Mouse (Mus musculus) erythroblast, embryonic 14.5 days (primary cell): ENCODE measurements around the gene Nsd1. TPM values are rescaled to one million over a fixed set of nuclear protein-coding genes. Genes with fewer than 3 reads are reported as not detected.

Experiments used
- H3K27me3 ChIP-seq: 2 replicates; pipeline ENCODE4 v1.6.1; 2012; ENCODE audit warnings: inconsistent platforms; ENCODE audit not compliant: control insufficient read depth
- H3K36me3 ChIP-seq: 2 replicates; pipeline ENCODE4 v1.6.1; 2012; ENCODE audit warnings: mild to moderate bottlenecking, inconsistent platforms; ENCODE audit not compliant: control insufficient read depth
- H3K4me1 ChIP-seq: 2 replicates; pipeline ENCODE4 v1.6.1; 2012; ENCODE audit warnings: inconsistent platforms; ENCODE audit not compliant: control insufficient read depth
- H3K4me3 ChIP-seq: replicated peaks from 2 replicates; pipeline ENCODE3; 2012; ENCODE audit warnings: moderate library complexity, mild to moderate bottlenecking, inconsistent platforms
- H3K9me3 ChIP-seq: 2 replicates; pipeline ENCODE4 v1.6.1; 2012; ENCODE audit warnings: low read length, inconsistent platforms, mixed read lengths; ENCODE audit not compliant: control insufficient read depth
- GATA1 ChIP-seq: IDR thresholded peaks from 2 replicates; pipeline ENCODE4 v1.6.1; 2012; ENCODE audit warnings: low read length, inconsistent platforms, mixed read lengths
- TAL1 ChIP-seq: IDR thresholded peaks from 3 replicates; pipeline ENCODE4 v1.6.1; 2012; ENCODE audit warnings: low read length, inconsistent platforms, mixed read lengths
- polyA plus RNA-seq: library from polyadenylated mRNA; stranded (reverse); fragments of >175 nt; gene quantifications from 2 replicates; pipeline ENCODE4 v1.2.3, GENCODE M21; 2012

Gene Nsd1
- polyA plus RNA-seq, 1 experiment, result 0.20 TPM

DNA sequence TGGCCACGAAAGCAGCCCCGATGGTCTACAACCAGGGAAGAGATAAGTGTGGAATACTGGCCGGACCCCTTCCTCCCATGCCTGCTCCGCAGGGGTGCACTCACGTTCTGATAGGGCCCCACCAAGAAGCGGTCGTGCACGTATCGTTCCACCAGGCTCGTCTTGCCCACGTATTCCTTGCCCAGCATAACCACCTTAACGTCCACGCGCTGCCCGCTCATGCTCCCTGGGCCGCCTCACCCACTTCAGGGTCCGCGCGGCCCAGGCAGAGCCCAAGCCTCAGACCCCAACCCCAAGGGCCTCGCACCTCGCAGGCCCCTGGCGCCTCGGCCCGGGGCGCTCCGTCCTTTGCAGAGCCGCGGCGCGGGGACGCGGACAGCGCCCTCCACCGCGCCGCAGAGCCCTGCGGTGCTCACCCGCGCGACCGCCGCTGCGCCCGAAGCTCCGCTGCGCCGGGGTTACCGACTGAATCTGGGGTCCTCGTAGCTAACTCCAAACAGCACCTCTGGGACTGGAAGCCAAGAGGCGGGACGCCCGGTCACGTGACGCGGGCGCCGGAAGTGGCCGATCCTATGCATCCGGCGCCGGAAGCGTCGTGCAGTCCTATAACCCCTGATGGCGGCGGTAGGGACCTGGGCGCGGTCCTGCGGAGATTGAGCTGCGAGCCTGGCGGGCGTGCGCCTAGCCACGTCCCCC is 112.0 kb downstream of the Nsd1 start, which contains the start of gene Rab24:
Rab24 (minus strand) TSS at position 513 of the 696 bp plus-strand sequence.
- Histone ChIP-seq H3K27me3 (no peaks in the 10 kb centered on the region), H3K4me3 (peak within 1 kb of the TSS; percentile 88), H3K36me3 (peaks cover 84% of the 10 kb centered on the region), H3K4me1 (peaks cover 61% of the 10 kb centered on the region), H3K9me3 (no peaks in the 10 kb centered on the region)
- no peak for TF ChIP-seq TAL1
- no peak for TF ChIP-seq GATA1

DNA sequence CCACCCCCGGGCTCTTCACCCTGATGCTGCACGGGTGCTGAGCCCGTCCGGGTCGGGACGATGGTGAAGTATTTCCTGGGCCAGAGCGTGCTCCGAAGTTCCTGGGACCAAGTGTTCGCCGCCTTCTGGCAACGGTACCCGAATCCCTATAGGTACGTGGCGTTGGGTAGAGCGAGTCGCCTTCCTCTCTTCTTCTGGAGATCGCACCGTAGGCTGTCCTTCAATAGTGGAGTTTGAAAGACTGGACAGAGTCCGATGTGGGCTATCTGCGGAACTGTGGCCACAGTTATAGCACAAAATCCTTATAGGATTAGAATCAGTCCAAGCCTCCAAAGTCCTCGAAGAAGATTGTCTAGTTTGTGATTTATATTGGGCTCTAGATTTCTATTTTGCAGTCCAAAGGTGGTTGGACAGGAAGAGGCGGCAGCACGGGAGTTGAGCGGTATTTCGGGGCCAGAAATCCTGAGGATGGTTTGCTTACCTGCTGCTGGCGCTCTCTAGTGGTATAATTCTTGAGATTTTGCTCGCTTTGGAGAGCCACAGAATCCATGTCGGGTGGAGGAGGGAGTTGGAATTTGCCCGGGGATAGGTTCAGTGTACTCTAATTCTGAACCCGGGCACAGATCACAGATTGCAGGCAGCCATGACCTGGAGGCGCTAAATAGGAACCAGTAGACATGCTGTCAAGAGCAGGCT is 112.7 kb downstream of the Nsd1 start:
- Histone ChIP-seq H3K4me3 (peak overlapping the region; percentile 88), H3K27me3 (no peaks in the 10 kb centered on the region), H3K4me1 (peaks cover 67% of the 10 kb centered on the region), H3K9me3 (no peaks in the 10 kb centered on the region), H3K36me3 (peaks cover 84% of the 10 kb centered on the region)
- TF ChIP-seq TAL1 (no peak), GATA1 (no peak)

DNA sequence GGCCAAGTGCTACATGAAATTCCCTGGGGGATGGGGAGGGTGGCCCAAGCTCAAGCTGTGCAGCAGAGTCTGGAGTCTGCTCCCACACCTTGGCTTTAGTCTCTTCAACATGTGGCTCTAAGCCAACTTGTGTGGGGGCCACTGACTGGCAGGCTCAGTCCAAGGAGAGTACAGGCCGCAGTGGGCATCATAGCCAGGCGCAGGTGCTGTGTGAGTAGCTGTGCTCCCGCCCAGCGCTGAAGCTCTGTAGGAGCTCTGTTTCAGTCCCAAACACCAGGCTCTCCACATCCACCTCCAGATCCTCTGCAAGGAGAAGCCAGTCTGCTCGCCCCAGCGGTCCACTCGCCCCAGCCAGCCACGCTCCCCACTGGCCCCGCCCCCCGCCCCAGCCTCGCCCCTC is 116.0 kb downstream of the Nsd1 start:
- peaks cover 71% of the 10 kb centered on the region for H3K36me3 ChIP-seq
- peak overlapping the region; percentile 8 for H3K4me3 ChIP-seq
- H3K4me1 ChIP-seq, result peaks cover 86% of the 10 kb centered on the region
- TF ChIP-seq TAL1 (no peak), GATA1 (no peak)
- no peaks in the 10 kb centered on the region for H3K9me3 ChIP-seq
- H3K27me3 ChIP-seq, result no peaks in the 10 kb centered on the region

DNA sequence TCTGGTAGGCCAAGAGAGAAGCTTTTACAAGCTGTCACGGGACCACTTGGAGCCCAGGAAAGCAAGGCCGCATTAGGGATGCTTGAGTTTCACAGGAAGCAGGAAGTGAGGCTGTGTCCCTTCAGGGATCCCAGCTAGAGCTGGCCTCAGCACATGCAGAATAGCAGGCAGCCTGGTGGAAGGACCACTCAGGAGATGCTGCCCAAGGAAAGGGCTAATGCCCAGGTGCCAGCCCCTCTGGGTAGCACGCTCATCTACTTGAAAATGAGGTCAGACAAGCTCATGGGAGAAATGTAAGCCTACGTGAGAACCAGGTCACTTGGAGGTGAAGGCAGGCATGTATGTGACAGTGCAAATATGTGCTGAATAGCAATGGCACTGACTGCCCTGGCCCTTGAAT is 117.6 kb downstream of the Nsd1 start:
- Histone ChIP-seq H3K36me3 (peaks cover 68% of the 10 kb centered on the region), H3K27me3 (peaks cover 4% of the 10 kb centered on the region), H3K4me3 (peak overlapping the region; percentile 90), H3K9me3 (no peaks in the 10 kb centered on the region), H3K4me1 (peaks cover 88% of the 10 kb centered on the region)
- no peak for TF ChIP-seq GATA1
- TF ChIP-seq TAL1, result no peak

DNA sequence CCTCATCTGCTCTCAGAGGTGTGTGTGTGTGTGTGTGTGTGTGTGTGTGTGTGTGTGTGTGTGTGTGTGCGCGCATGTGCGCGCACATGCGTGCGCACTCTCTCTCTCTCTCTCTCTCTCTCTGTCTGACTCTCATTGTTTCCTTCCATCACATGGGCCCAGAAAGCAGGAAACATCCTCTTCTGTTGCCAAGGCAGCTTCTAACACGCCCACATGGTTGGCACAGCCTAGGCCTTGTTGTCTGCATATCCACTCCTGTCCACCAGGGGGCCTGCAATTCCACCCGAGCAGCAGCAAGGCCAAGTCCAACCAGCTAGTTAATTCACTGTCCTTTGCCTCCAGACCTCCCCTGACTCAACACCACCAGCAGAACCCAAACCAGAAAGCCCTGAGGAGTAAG is 118.1 kb downstream of the Nsd1 start:
- Histone ChIP-seq H3K4me3 (peak overlapping the region; percentile 90), H3K9me3 (no peaks in the 10 kb centered on the region), H3K4me1 (peaks cover 84% of the 10 kb centered on the region), H3K27me3 (peaks cover 6% of the 10 kb centered on the region), H3K36me3 (peaks cover 67% of the 10 kb centered on the region)
- TF ChIP-seq TAL1 (no peak), GATA1 (no peak)

DNA sequence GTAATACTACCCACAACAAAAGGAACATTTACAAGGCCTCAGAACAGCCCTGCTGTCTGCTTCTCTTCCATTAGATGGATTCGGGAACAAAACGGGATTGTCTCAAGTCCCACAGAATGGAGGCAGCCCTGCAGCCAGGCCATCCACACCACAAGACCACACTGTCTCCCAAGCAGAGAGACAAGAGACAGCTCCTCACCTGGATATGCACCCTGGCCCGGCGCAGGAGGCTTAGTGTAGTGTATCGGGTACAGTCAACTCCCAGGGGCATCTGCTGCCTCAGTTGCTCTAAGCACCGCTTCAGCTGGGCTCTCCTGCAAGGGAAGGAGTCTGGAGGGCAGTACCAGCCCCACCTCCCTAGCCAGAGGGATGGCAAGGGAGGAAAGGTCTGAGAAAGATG is 118.6 kb downstream of the Nsd1 start:
- peaks cover 10% of the 10 kb centered on the region for H3K27me3 ChIP-seq
- no peak for TF ChIP-seq GATA1
- H3K4me1 ChIP-seq, result peaks cover 79% of the 10 kb centered on the region
- no peaks in the 10 kb centered on the region for H3K9me3 ChIP-seq
- H3K36me3 ChIP-seq, result peaks cover 61% of the 10 kb centered on the region
- H3K4me3 ChIP-seq, result peak overlapping the region; percentile 90

DNA sequence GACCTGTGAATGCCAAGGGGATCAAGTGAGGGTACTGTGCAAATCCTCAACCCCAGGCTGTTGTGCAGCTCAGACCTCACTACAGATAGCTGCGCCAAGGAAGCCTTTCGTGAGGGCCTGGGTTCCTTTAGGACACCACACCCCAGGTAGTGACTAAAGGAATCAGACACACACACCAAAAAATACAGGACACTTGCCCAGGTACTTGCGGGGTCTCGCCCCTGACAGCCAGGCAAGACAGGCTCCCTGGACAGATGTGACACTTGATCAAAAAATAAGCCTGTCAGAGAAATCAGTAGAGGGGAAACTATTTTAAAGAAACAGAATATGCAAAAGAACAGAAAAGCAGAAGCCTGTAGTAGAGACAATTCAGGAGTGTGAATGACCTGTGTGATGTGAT is 119.1 kb downstream of the Nsd1 start:
- H3K4me3 ChIP-seq, result peak overlapping the region; percentile 90
- H3K4me1 ChIP-seq, result peaks cover 74% of the 10 kb centered on the region
- H3K9me3 ChIP-seq, result no peaks in the 10 kb centered on the region
- TF ChIP-seq TAL1 (no peak), GATA1 (no peak)
- H3K36me3 ChIP-seq, result peaks cover 57% of the 10 kb centered on the region
- H3K27me3 ChIP-seq, result peaks cover 14% of the 10 kb centered on the region

DNA sequence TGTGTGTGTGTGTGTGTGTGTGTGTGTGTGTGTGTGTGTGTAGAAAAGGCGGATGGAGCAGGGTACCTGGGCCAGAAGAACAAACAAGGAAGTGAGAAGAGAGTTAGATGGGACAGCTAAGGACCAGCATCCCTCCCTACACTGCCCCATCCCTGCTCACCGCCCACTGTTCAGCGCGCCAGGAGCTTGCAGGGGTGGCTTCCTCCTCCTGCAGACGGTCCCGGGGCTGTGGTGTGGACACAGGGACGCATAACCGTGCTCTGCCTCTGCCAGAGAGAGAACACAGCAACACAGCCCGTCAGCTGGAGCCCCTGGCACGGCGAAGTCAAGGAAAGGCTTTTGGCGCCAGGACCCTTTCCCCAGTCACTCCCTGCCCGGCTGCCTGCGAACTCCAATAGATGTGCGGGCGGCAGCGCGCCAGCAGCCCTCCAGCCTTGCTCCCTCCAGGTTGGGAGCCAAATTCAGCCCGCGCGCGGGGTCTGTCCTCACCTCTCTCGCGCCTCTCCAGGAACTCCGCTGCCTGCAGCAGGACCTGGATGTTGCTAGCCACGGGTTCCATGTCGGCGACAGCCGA is 119.6 kb downstream of the Nsd1 start:
- peaks cover 69% of the 10 kb centered on the region for H3K4me1 ChIP-seq
- H3K4me3 ChIP-seq, result peak overlapping the region; percentile 90
- H3K9me3 ChIP-seq, result no peaks in the 10 kb centered on the region
- H3K36me3 ChIP-seq, result peaks cover 51% of the 10 kb centered on the region
- H3K27me3 ChIP-seq, result peaks cover 18% of the 10 kb centered on the region
- no peak for TF ChIP-seq TAL1
- no peak for TF ChIP-seq GATA1

DNA sequence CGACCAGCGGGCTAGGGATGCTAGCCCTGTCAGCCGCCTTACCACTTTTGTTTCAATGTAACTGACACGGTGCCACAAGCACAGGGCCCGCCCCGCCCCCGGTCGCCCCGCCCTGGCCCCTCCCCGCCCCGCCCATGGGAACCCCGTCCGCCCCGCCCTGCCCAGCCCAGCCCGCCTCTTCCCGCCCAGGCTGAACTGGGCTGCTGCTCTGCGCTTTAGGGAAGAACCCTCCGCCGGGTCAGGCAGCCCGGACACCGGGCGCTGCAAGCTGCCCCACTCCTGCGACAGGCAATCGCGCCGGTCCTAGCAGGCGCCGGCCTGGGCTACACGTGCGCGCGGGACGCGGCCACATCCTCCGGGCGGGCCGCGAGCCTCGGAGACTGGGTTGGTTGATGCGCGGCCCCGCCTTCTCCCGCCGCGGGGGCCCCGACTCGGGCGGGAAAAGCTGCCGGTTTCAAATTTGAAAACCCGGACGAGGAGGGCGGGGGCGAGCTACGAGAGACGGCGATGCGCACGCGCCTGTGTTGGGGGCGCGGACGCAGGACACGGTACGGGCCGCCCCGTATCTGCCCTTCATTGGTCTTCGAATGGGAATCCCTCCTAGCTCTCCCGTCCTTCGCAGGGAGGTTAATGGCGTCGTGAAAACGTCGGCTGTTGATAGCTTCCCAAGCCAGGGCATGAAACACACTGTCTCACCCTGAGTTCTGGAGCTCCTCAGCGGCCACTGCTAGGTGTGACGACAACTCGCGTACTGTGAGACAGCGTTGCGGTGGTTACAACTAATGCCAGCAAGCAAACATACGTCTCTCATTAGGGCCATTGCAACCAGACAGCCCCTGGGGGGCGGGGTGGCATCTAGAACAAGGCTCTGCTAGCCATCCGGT is 120.3 kb downstream of the Nsd1 start, which contains the start of gene Mxd3:
Mxd3 (minus strand) TSS at position 141 of the 884 bp plus-strand sequence.
- Histone ChIP-seq H3K9me3 (no peaks in the 10 kb centered on the region), H3K4me3 (peak within 1 kb of the TSS; percentile 90), H3K27me3 (peaks cover 19% of the 10 kb centered on the region), H3K4me1 (peaks cover 64% of the 10 kb centered on the region), H3K36me3 (peaks cover 44% of the 10 kb centered on the region)
- no peak for TF ChIP-seq GATA1
- no peak for TF ChIP-seq TAL1
